Mouse (Mus musculus) heart, adult 2 months (tissue): ENCODE results near the gene Usp10.

Experiments
- CTCF ChIP-seq: fragments of 200-600 bp; IDR thresholded peaks from 2 replicates; pipeline ENCODE4 v1.8.1; 2022; ENCODE audit warnings: antibody characterized with exemption, mild to moderate bottlenecking, moderate library complexity
- EP300 ChIP-seq: fragments of 200-500 bp; IDR thresholded peaks from 2 replicates; pipeline ENCODE4 v1.6.1; 2011; ENCODE audit warnings: low read depth, low read length, control low read depth; ENCODE audit not compliant: insufficient read depth
- POLR2A ChIP-seq: fragments of 200-500 bp; IDR thresholded peaks from 2 replicates; pipeline ENCODE4 v1.6.1; 2011; ENCODE audit warnings: mild to moderate bottlenecking, low read depth, low read length, control low read depth; ENCODE audit not compliant: insufficient read depth

DNA sequence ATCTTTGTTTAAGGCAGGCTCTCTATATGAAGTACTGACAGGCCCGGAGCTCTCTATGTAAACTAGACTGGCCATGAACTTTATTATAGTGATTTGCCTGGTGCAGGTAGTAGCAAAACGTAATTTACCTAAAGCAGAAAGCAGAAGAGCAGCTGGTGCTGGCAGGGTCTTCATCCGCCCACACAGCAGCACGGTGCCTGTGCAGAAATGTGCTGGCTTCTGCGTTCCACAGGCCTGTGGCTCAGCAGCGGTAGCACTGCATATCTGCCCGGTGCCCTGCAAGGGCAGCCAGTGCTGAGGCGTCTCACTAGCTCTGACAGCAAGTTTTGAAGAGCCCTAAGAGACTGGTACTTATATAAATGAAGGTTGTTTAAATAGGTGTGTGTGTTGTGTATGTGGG lies 45.2 kb downstream of the Usp10 start:
- TF ChIP-seq CTCF: no peak
- TF ChIP-seq EP300: no peak
- no peak for TF ChIP-seq POLR2A
